Mouse (Mus musculus) frontal cortex, adult 2 months (tissue): ENCODE measurements around the gene Duox1. TPM values are rescaled to one million over a fixed set of nuclear protein-coding genes. Genes with fewer than 3 reads are reported as not detected.
"Not testable (repeated sequence)": the region's sequence is repeated elsewhere in the genome, so short reads cannot be mapped to it uniquely, and the experiment has no call there.

ENCODE experiments used
- DNase-seq, 2 experiments: peaks; one replicate each; pipeline ENCODE4 v3.0.0; 2022; ENCODE audit warnings: low spot score in 1 of 2; ENCODE audit errors: extremely low spot score in 1 of 2
- polyA plus RNA-seq: library from polyadenylated mRNA; depleted of rRNA; stranded (reverse); fragments of >200 nt; gene quantifications from 2 replicates; pipeline ENCODE4 v1.2.3, GENCODE M21; 2012

Duox1 gene
- polyA plus RNA-seq, 1 experiment: 0.04 TPM

- DNase-seq: no peak
Observed at GRCm38 (mm10) chr2:122372067-122372466, 56.6 kb downstream of the Duox1 start.

- no peak for DNase-seq
Observed at GRCm38 (mm10) chr2:122372541-122372940, 57.1 kb downstream of the Duox1 start.

- DNase-seq: no peak
Observed at GRCm38 (mm10) chr2:122374012-122374411, 58.5 kb downstream of the Duox1 start.

- DNase-seq: peak in 1 of 2 experiments; percentile 45
Observed at GRCm38 (mm10) chr2:122374666-122375331, 59.3 kb downstream of the Duox1 start.

- peak; percentile 95 to 100 for DNase-seq
Observed at GRCm38 (mm10) chr2:122375391-122375991, 60.0 kb downstream of the Duox1 start.

GRCm38 (mm10) chr2:122376041-122376561 is 60.6 kb downstream of the Duox1 start:
- DNase-seq: peak in 1 of 2 experiments; percentile 45

GRCm38 (mm10) chr2:122377215-122377674 is 61.8 kb downstream of the Duox1 start:
- DNase-seq: peak; percentile 97 to 100

GRCm38 (mm10) chr2:122377751-122378246 is 62.3 kb downstream of the Duox1 start:
- peak; percentile 55 to 89 for DNase-seq

- DNase-seq: peak in 1 of 2 experiments; percentile 75
Observed at GRCm38 (mm10) chr2:122378421-122379291, 63.2 kb downstream of the Duox1 start.

GRCm38 (mm10) chr2:122379292-122379650 is 63.8 kb downstream of the Duox1 start:
- no peak for DNase-seq

- peak in 1 of 2 experiments; percentile 85 for DNase-seq
Observed at GRCm38 (mm10) chr2:122380768-122381311, 65.4 kb downstream of the Duox1 start.

- no peak for DNase-seq
Observed at GRCm38 (mm10) chr2:122381329-122382103, 66.0 kb downstream of the Duox1 start.

GRCm38 (mm10) chr2:122382121-122382520 is 66.6 kb downstream of the Duox1 start:
- no peak for DNase-seq

GRCm38 (mm10) chr2:122385095-122385494 is 69.6 kb downstream of the Duox1 start:
- DNase-seq: no peak

- not testable (repeated sequence) for DNase-seq
Observed at GRCm38 (mm10) chr2:122387135-122387534, 71.7 kb downstream of the Duox1 start.

GRCm38 (mm10) chr2:122396150-122396549 is 80.7 kb downstream of the Duox1 start:
- no peak for DNase-seq
